Mouse (Mus musculus) bone marrow, adult 2 months (tissue): ENCODE measurements around the gene Fam120b. TPM values are rescaled to one million over a fixed set of nuclear protein-coding genes. Genes with fewer than 3 reads are reported as not detected.

ENCODE experiments used
- H3K27ac ChIP-seq: fragments of 200-500 bp; 2 replicates; pipeline ENCODE4 v1.5.1; 2012; ENCODE audit warnings: low read depth, mild to moderate bottlenecking, control low read depth, inconsistent platforms, low read length; ENCODE audit not compliant: control insufficient read depth, poor library complexity, insufficient read depth
- H3K4me1 ChIP-seq: fragments of 200-500 bp; 2 replicates; pipeline ENCODE4 v1.6.1; 2011; ENCODE audit warnings: low read length; ENCODE audit not compliant: control insufficient read depth, insufficient read depth
- H3K4me3 ChIP-seq: fragments of 200-500 bp; replicated peaks from 2 replicates; pipeline ENCODE3; 2011; ENCODE audit warnings: mild to moderate bottlenecking, low read depth, low read length, control low read depth; ENCODE audit not compliant: control insufficient read depth
- CTCF ChIP-seq: fragments of 200-500 bp; IDR thresholded peaks from 2 replicates; pipeline ENCODE4 v1.5.1; 2011; ENCODE audit warnings: low read length, control low read depth; ENCODE audit not compliant: control insufficient read depth, insufficient read depth
- POLR2A ChIP-seq: fragments of 200-500 bp; IDR thresholded peaks from 2 replicates; pipeline ENCODE4 v1.6.1; 2011; ENCODE audit warnings: low read depth, mild to moderate bottlenecking, control low read depth, low read length, borderline replicate concordance; ENCODE audit not compliant: control insufficient read depth
- WGBS: fragments of 180-500 bp; shearing (Covaris S2); methylation state at CpG from one replicate; pipeline ENCODE4 v1.1.7; 2018; 5-methylcytosine and 5-hydroxymethylcytosine counted together
- polyA plus RNA-seq: library from polyadenylated mRNA; stranded (reverse); fragments of >200 nt; gene quantifications from 2 replicates; pipeline ENCODE4 v1.2.4, GENCODE M21; 2011; ENCODE audit warnings: low replicate concordance; ENCODE audit not compliant: missing spikeins, insufficient read depth, insufficient read length

Fam120b gene
- polyA plus RNA-seq, 1 experiment = 8.2 TPM

GRCm38 (mm10) chr17:15365650-15366049, 30.4 kb upstream of the Fam120b start:
- WGBS = 69% methylated on average over 5 of the region's 5 CpGs
- Histone ChIP-seq H3K4me3 (no peak overlapping the region), H3K4me1 (no peaks in the 10 kb centered on the region), H3K27ac (no peak overlapping the region)
- TF ChIP-seq CTCF (no peak), POLR2A (no peak)

GRCm38 (mm10) chr17:15370401-15370800, 25.6 kb upstream of the Fam120b start:
- H3K4me1 ChIP-seq = no peaks in the 10 kb centered on the region
- WGBS = 64% methylated on average over 14 of the region's 14 CpGs
- no peak for TF ChIP-seq CTCF
- no peak overlapping the region for H3K4me3 ChIP-seq
- H3K27ac ChIP-seq = no peak overlapping the region

GRCm38 (mm10) chr17:15371967-15372835, 23.8 kb upstream of the Fam120b start:
- WGBS = 58% methylated on average over 17 of the region's 17 CpGs
- no peaks in the 10 kb centered on the region for H3K4me1 ChIP-seq
- TF ChIP-seq CTCF (no peak), POLR2A (no peak)
- H3K4me3 ChIP-seq = no peak overlapping the region
- no peak overlapping the region for H3K27ac ChIP-seq

- no peak overlapping the region for H3K27ac ChIP-seq
- no peak overlapping the region for H3K4me3 ChIP-seq
- no peaks in the 10 kb centered on the region for H3K4me1 ChIP-seq
- 81% methylated on average over 15 of the region's 15 CpGs for WGBS
- TF ChIP-seq POLR2A (no peak), CTCF (no peak)
Observed at GRCm38 (mm10) chr17:15372931-15373652, 22.9 kb upstream of the Fam120b start.

- peak overlapping the region; percentile 74 for H3K4me3 ChIP-seq
- 3% methylated on average over 50 of the region's 50 CpGs for WGBS
- TF ChIP-seq POLR2A = peak; percentile 17; the same call in 1 of the 2 replicates
- TF ChIP-seq CTCF = no peak
- no peaks in the 10 kb centered on the region for H3K4me1 ChIP-seq
- H3K27ac ChIP-seq = peak overlapping the region; percentile 10; the same call in 1 of the 2 replicates
Observed at GRCm38 (mm10) chr17:15374321-15375141, 21.5 kb upstream of the Fam120b start.

GRCm38 (mm10) chr17:15375224-15375623, 20.8 kb upstream of the Fam120b start:
- Histone ChIP-seq H3K27ac (no peak overlapping the region), H3K4me3 (peak overlapping the region; percentile 74), H3K4me1 (no peaks in the 10 kb centered on the region)
- TF ChIP-seq CTCF = no peak
- no peak for TF ChIP-seq POLR2A
- WGBS = under 1% methylated on average over 18 of the region's 18 CpGs

GRCm38 (mm10) chr17:15375701-15376493, 20.1 kb upstream of the Fam120b start:
- 2% methylated on average over 69 of the region's 69 CpGs for WGBS
- Histone ChIP-seq H3K4me1 (no peaks in the 10 kb centered on the region), H3K4me3 (peak overlapping the region; percentile 74), H3K27ac (peak overlapping the region; percentile 14; the same call in 1 of the 2 replicates)
- TF ChIP-seq CTCF (no peak), POLR2A (peak; percentile 39; the same call in 1 of the 2 replicates)
